Mouse (Mus musculus) neural tube, embryonic 10.5 days (tissue): ENCODE data around the gene Plekha6.

Experiments used
- DNase-seq: peaks from one replicate; pipeline ENCODE4 v3.0.0-alpha.2; 2017; ENCODE audit warnings: low spot score; ENCODE audit errors: extremely low spot score

The Plekha6 gene

GRCm38 (mm10) chr1:133182016-133182705 lies 18.2 kb downstream of the Plekha6 start:
- DNase-seq = peak; percentile 72

- no peak for DNase-seq
Measured at GRCm38 (mm10) chr1:133182706-133183095, 18.7 kb downstream of the Plekha6 start.

DNA sequence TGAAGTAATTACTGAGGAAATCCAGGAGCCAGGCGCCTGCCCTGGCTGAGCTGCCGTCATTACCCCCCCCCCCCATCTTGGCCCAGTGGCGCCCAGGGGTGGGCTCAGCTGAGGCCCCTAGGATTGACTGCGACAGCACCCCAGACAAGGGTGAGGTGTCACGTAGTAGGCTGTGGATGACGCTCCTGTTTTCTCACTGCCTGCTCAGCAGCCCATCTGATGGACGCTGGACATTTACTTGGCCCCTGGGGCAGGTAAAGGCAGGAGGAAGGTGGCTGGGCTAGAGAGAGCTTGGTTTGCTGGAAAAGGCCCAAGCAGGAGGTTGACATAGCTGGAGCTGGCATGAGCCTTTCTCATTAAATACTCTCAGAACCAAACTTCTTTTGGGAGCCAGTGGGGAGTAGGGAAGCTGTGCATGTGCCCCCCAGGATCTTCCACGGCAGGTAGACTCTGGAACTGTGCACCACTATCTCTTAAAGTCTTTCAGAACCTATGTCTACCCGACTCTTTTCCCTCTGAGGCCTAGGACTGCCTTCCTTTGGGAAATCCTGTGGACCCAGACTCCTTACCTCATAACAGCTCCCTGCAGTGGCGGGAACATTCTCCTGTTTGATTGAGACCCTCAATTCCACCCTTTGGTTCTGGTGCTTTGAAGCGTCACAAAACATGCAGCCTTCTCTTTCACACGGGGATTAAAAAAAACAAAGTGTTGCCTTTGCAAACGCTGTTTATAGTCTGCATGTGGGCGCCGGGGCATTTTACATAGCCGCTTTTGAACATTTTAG lies 19.3 kb downstream of the Plekha6 start:
- DNase-seq = peak; percentile 52

DNA sequence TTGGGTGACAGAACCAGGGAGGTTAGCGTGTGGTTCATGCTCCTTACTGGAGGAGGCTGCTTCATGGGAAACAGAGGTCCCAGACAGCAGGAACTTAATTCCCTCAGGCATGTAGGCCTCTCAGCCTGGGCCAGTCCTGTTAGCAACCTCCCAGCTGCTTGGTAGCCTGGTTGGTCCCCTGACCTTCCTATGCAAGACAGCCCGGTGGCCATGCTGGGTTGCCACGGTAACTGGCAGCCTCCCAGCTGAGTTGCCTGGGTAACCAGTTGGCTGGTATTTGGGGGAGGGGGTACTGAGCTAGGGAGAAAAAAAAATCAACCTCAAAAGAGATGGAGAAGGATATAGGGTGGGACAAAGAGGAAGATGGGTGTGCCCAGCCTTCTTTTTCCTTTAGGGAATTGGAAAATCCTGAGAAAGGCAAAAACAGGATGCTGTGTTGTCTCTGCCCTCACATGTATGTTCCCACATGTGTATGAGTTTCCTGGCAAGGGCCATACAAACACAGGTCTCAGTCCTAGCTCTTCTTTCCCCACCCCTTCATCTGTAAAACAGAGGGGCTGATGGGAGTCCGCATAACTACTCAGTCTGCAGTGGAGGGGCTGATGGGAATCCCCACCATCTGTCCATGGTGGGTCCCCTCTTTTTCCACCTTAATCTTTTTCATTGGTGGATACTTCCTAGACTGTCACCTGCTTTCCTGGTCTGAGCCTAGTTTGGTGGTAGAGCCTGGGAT lies 24.1 kb downstream of the Plekha6 start:
- peak; percentile 87 for DNase-seq

DNA sequence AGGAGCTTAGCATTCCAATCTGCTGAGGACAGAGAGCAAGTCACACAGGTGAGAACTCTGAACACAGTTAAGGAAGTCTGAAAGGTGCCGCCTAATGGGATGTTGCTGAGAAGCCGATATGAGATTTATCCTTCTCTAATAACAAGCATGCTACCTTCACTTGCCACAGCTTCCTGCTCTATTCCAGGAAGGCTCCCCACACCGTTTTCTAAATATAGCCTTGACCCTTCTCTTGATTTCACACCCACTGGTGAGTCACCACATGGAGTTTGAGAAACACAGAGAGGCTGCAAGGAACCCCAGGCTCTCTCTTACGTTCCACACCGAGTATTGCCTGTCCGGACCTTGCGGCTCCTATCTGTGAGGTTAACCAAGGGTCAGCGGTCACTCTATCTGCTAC lies 24.7 kb downstream of the Plekha6 start:
- DNase-seq = no peak

DNA sequence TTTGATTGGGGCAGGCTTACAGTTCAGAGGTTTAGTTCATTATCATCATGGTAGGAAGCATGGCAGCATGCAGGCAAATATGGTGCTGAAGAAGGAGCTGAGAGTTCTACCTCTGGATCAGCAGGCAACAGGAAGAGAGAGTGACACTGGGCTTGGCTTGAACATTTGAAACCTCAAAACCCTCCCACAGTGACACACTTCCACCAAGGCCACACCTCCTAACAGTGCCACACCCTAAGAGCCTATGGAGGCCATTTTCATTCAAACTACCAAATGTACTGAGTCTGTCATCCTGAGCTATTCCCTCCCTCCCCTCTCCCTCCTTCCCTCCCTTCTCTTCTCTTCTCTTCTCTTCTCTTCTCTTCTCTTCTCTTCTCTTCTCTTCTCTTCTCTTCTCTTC lies 25.5 kb downstream of the Plekha6 start:
- DNase-seq = no peak

DNA sequence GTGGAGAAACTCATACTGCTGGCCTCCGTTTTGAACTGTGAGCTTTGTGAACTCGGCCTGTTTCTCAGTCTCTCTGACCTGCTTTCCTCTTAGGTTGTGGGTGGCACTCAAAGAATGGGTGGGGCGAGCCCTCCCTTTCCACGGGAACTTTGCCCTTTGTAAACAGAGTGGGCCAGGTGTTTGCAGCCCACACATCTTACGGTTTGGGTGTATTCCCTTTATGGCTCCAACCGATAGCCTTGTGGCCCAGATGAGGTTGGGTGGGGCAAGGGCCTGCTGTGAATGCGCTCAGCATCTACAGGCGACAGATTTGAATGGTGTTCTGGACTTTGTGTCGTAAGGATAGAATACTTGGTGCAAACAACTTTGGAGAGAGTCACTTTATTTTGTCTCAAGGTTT lies 26.5 kb downstream of the Plekha6 start:
- DNase-seq = no peak

DNA sequence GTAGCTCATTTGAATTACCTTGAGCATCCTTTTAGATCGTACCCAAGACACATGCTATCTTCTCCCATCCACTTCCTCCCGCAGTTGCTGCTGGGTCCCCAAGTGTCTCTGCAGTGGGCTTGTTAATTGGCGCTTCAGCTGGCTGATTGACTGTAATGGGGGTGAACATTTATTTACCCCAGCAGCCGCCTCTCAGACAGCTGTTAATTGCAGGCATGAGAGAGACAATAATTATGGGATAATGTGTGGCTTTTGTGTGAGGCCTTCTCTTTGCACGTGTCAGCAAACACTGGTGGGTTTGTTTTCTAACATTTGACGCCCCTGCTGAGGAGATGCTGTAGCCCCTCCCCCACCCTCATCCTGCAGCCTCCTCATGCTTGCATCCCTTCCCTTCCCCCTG lies 32.2 kb downstream of the Plekha6 start:
- DNase-seq = no peak

DNA sequence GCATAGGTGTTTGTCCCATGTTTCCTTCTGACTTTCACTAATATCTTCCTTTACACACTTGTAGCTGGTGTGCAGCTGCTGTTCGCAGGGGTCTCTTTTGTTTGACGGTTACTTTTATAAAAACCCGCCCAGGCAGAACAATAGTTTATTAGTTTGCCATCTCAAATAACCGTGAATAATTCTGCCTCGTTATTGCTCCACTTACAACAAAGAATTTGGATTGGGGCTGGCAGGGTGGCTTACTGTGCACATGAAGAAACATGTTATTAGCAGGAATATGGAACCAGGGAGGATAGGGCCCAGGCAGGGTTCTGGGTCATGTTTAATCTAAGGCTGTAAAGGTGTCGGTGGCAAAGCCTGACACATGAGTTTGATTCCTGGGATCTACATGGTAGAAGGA lies 33.3 kb downstream of the Plekha6 start:
- no peak for DNase-seq

DNA sequence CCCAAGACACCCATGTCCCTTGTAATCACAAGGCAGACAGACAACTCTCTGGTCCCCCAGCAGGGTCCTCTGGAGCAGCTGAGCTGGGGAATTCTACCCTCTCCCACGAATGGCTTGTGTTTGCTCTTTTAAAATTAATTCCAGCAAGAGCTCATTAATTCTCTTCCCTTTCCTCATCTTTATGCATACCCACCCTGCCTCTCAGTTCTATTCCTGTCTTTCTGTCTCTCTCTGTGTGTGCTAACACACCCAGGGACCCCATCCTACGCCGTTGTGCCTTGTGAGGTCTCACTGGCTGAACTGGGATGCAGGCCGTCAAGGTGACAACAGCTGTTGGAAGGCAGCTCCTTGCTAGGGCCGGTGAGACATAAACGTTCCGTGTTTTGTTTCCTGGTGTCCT lies 35.7 kb downstream of the Plekha6 start:
- DNase-seq = no peak

- no peak for DNase-seq
Measured at GRCm38 (mm10) chr1:133201499-133201898, 37.5 kb downstream of the Plekha6 start.

GRCm38 (mm10) chr1:133203701-133204100 lies 39.7 kb downstream of the Plekha6 start:
- no peak for DNase-seq

DNA sequence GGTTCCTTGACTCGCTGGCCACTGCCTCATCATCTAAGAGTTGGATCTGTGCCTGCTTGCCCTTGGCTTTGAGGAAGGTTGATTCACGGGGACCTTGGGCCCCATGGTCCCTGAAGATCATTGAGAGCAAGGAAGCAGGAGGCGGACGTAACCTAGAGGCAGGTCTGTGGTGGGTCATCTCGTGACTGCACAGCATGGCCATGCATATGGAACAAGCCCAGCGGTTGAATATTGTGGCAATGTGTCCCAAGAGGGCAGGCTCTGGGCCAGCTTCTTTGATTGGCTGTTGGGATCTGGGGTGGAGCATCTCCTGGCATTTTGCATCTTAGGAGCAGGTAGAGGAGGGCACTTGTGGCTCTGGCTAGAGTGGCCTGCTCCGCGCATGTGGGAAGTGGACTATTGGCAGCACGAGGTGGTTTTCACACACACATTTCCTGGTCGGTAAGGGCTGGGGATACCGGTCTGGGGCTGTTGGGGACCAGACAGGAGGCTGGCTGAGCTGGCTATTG lies 40.4 kb downstream of the Plekha6 start:
- no peak for DNase-seq

DNA sequence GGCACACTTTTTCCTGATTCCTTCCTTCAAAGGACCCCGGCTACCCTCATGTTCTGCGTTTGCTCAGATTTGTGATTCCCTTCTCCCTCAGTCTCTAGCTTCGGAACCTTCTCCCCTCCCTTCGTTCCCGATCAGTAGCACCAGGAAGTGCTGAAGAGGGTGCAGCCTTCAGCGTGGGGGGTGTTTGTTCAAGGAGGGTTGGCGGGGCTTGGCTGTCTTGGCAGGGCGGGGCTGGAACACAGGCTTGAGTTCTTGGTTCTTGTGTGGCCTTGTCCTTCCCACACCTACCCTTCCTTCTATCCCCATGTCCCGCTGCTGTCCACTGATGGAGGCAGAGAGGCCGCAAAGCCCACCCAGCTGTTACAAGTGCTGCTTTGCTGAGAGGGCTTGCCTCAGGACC lies 41.0 kb downstream of the Plekha6 start:
- no peak for DNase-seq

DNA sequence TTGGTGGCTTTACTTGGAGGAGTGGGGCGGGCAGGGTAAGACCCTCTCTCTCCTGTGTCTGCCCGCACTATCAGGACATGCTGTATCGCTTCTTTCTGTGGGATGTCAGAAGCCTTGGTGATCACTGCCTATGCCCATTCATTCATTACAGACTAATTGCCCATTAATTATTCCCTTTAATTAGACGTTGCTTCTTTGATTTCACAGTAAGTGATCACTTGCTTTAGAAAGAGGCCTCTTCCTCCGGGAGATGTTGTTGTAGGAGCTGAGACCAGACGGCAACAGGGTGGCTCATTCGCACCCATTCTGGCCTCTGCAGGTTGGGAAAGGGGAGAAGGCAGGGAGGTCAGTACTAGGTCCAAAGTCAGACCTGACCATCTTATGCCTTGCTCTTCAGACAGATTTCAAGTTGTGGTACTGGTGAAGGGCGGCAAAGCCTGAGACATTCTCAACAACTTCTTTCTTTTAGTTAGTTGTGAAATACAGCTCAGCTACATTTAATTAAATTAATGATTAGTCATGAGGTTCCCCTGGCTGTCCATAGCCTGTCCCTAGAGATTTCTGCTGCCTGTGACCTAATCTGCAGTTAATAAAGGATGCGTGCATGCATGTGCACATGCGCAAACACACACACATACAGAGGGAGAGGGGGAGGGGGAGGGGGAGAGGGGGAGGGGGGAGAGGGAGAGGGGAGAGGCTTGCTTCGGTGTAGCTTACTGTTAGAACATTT lies 44.2 kb downstream of the Plekha6 start:
- no peak for DNase-seq

DNA sequence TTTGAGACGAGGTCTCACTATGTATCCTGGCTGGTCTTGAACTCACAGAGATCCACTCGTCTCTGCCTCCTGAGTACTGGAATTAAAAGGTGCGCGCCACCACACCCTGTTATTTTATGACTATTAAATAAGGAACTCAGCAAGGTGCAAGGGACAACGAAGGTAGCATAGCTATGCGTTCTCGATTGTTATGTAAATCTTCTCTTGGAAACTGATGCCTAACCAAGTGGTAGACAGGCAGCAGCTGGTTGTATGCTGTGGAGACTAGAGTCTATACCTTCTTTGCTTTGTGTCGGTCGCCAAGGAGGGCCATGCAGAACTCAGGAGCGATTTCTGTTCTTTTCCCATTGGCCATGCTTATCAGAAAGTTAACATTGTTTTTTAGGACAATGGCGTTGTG lies 45.0 kb downstream of the Plekha6 start:
- DNase-seq = no peak

GRCm38 (mm10) chr1:133209482-133209881 lies 45.5 kb downstream of the Plekha6 start:
- DNase-seq = no peak

DNA sequence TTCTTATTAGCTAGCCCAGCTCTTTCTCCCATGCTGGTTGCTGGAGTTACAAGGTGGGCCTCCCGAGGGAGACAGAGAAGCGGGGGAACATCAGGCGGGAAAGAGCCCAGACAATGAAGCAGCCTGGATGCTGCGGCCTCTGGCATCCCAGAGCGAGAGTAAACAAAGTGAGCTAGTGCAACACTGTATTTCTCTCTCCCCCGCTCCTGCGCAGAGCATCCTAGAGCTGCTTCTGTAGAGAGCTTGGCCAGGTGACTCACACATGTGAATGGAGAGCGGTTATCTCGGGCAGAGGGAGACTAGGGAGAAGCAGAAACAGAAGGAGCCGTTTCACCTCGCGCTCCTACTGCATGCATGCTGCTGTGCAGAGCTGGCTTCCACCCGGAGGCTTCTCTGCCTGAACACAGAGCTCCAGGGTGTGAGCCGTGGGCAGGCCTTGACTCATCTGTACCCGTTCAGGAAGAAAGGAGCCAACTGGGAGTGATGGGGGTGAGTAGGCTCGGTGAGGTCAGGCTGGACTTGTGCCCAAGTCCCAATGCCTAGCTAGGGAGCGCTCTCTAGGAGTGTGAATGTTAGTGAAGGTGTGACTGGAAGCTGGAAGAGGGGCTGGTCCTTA lies 46.0 kb downstream of the Plekha6 start:
- DNase-seq = no peak

DNA sequence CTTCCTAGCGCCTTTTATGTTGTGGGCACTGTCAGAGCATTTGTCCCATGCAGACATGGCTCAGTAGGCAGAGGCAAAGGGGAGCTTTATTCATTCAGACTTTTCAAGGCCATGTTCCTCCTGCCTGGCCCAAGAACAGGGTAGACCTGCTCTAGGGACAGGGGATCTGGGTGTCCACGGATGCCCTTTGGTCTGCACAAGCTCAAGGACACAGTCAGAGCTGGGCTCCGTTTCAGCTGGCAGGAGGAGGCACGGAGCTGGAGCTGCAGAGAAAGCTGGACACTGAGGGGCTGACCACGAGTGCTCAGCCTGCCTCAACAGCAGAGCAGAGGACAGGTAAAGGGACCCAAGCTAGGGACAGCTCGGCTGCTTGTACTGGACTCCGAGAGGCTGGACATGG lies 46.8 kb downstream of the Plekha6 start:
- no peak for DNase-seq

- DNase-seq = no peak
Measured at GRCm38 (mm10) chr1:133212273-133212672, 48.3 kb downstream of the Plekha6 start.

DNA sequence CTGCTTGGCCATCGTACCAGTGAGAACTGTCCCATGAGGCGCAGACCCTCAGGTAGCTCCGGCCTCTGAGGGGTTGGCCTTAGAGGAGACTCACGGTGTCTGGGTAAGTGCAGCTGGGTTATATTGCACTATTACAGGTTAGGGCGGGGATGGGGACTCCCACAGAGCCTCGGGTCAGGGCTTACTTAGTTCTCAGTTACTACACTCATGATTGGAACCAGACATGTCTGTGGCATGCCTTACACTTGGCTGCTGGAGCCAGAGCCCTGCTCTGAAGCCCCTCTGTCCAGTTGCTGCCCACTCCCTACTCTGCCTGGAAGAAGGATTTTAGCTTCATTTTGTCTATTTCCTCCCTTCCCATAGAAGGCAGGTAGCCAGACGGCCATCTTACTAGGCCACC lies 49.1 kb downstream of the Plekha6 start:
- DNase-seq = no peak
